ENCODE assay signal across 9 mouse cellular contexts in the genomic region with DNA sequence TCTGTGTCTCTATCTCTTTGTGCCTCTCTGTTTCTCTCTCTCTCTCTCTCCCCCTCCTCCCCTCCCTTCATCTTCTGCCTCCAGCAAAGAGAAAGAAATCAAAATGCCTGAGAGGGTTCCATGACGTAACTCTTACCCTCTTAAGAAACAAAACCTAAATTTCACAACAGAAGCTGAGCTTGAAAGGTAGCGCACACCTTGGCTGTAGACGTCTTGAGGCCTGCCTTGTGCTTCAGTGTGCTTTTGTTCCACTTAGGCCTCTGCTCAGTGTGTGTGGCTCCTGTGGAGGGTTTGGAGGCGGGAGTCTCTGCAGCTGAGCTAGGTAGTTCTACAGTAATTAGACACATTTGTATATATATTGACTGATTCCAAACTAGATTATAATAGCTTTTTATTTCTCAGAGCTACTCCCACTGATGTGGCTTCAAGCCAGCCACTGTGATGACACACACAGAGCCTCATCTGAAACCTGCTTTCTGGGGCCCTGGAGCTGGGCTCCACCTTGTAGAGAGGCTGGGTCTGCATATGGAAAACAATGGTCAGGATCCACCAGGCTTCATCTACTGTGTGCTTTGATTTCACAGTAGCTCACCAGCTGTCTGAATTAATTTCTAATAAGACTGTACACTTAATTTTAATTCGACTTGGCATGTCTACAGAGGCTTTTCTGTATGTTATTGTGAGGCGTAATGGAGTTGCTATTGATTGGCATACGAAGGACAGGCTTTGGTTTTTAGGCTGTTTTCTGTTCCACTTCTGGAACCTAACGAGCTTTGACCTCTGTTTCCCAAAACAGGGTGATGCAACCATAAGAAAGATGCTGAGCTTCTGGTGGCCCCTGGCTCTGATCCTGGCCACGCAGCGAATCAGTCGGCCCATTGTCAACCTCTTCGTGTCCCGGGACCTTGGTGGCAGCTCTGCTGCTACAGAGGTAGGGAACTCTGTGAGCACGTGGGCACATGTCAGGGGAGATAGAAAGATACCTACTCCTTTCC.
DNase-seq lines count a peak whose midpoint lies in the region.
"Had no signal": no experiment of that assay in that cellular context is flagged by ENCODE, and none has a peak within 500 bp of the region (broad histone marks: within the 10 kb centered on the region; RNA-seq: fewer than 3 reads in every experiment).

No protein-coding gene starts in this region.

- DNase-seq in adrenal gland, adult 2 months = peak; percentile 33
- DNase-seq in adrenal gland, postnatal 10 days = no peak
- DNase-seq in lung, adult 18-20 months = peak; percentile 18 to 53
- DNase-seq in lung, postnatal 4 days = no peak
- peak; percentile 68 to 88 for DNase-seq in layer of hippocampus, adult 18-20 months (ENCODE audit: low spot score in 2 of 2)
- DNase-seq in right cerebral cortex, postnatal 10 days (ENCODE audit: low spot score in 2 of 2) = peak; percentile 60 to 67
- no peak for DNase-seq in kidney, adult 11 months
- no peak for DNase-seq in heart, adult 11 months
- DNase-seq: cerebellum, adult 18-20 months had no signal

Comparison
In these comparisons a context has a peak if more than half of its experiments do, and no peak if none do; other contexts are left out.
1. DNase-seq: peak in adrenal gland, adult 2 months (single experiment), lung, adult 18-20 months (2 of 2), layer of hippocampus, adult 18-20 months (2 of 2) and right cerebral cortex, postnatal 10 days (2 of 2); none in adrenal gland, postnatal 10 days (single experiment), lung, postnatal 4 days (0 of 2), kidney, adult 11 months (single experiment) and heart, adult 11 months (single experiment).